Mouse (Mus musculus): ENCODE results near the gene C1galt1.

DNA sequence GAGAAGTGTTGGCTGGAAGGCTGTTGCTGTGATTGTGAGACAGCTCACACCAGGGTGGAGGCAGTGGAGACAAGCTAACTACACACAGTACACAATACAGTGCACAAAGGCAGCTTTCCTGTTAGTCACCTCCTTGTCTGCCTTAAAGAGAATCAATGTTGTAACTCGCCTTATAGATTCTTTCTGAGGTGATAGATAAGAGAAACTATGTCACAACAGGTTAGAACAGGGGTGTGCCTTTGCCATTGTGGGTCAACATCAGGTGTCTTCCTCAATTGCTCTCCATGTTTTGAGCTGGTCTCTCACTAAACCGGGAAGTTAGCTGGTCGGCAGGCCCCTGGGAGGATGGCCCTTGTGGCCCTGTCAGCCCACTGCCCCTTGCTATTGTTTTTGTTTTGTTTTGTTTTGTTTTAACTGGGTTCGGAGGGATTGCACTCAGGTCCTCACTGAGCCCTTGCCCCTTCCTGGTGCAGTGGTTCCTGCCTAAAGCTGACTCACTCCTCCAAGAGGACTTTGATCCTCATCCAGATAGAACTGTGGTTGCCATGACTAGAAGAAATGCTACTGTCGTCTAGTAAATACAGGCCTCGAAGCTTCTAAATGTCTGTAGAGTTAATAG is 3.4 kb downstream of the C1galt1 start:
- no peak for TF ChIP-seq EP300 (optimal IDR thresholded peaks at IDR 0.05)
- TF ChIP-seq CTCF (IDR thresholded peaks at IDR 0.05; ENCODE audit: low read depth), result no peak

Data from stomach, postnatal 0 days (tissue).